Mouse (Mus musculus) CD4-positive, CD25-positive, alpha-beta regulatory T cell, adult 4 months (primary cell): ENCODE data around the gene Ssh2. TPM values are rescaled to one million over a fixed set of nuclear protein-coding genes. Genes with fewer than 3 reads are reported as not detected.

Source experiments
- polyA plus RNA-seq, 2 experiments: library from polyadenylated mRNA; unstranded; fragments of 100-300 nt; shearing (Covaris generic); gene quantifications; one replicate each; pipeline ENCODE4 v1.2.1; 2017

Gene Ssh2
- polyA plus RNA-seq, 2 experiments from 2014 or later: 83.8 to 101 TPM

Other genes with a start within 250 kb of the Ssh2 start
- gene Slc6a4, start 217.7 kb upstream of the Ssh2 start, polyA plus RNA-seq: under 1 TPM in 1 of 2 experiments, not detected in 1; 0.24 TPM
- gene Nsrp1, start 137.9 kb upstream of the Ssh2 start, polyA plus RNA-seq: 10 to 100 TPM; 53.0 to 83.1 TPM
- under 1 TPM; 0.32 to 0.33 TPM for gene Efcab5, start 27.3 kb upstream of the Ssh2 start, polyA plus RNA-seq
- gene Coro6, start 246.1 kb downstream of the Ssh2 start, polyA plus RNA-seq: not detected